Mouse (Mus musculus) liver, embryonic 14.5 days (tissue): ENCODE data around the gene Lsm2.
"Not testable (repeated sequence)": the region's sequence is repeated elsewhere in the genome, so short reads cannot be mapped to it uniquely, and the experiment has no call there.

ENCODE experiments used
- CTCF ChIP-seq: IDR thresholded peaks from 2 replicates; pipeline ENCODE4 v1.5.1; 2016; ENCODE audit warnings: antibody characterized with exemption, low read depth, control low read depth
- EP300 ChIP-seq: IDR thresholded peaks from 2 replicates; pipeline ENCODE4 v1.6.1; 2016; ENCODE audit warnings: antibody characterized with exemption, low read depth

DNA sequence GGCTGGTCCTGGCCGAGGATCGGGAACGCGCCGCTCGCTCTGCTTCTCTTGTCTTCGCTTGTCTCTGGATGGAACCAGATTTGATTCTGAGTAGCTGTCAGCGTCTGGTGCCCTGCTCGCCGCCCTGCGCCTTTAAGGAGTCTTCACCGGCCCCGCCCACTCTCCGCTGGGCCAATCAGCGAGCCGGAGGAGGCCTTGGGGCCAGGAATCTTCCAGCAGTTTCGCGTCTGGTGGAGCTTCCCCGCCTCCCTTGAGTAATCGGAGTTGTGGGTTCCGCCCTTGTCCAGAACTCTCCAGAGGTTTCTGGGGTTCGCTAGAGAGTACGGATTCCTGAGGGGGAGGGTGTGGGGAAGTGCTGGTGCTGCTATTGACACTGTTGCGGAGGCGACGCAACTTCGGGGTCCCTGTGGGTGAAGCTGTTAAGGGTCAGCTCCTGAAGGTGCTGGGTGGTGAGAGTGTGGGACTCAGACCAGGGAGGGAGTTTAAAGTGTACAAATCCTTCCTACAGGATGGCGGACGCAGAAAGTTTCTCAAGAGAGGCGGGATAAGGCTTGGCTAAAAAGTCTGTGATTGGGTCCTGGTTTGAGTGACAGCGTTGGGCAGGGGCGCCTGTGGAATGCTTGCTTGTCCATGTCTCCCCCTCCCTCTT lies 22.4 kb upstream of the Lsm2 start, which contains the start of gene Hspa1b:
- not testable (repeated sequence) for TF ChIP-seq EP300, CTCF
